Mouse (Mus musculus) stomach, embryonic 15.5 days (tissue): Measurements from ENCODE around the gene Rnasek. TPM values are rescaled to one million over a fixed set of nuclear protein-coding genes. Genes with fewer than 3 reads are reported as not detected.

Source experiments
- ATAC-seq: fragments of 200-750 bp; cut with Nextera tagmentation; 2 replicates; pipeline ENCODE4 v1.8.0; 2017; ENCODE audit warnings: low read depth, moderate number of reproducible peaks, moderate TSS enrichment; ENCODE audit not compliant: insufficient read depth, low FRiP score
- H3K27ac ChIP-seq: fragments of 300-500 bp; sonication (generic); 2 replicates; pipeline ENCODE4 v1.5.1; 2015; ENCODE audit warnings: mild to moderate bottlenecking, inconsistent platforms
- H3K27me3 ChIP-seq: fragments of 300-500 bp; sonication (generic); replicated peaks from 2 replicates; pipeline ENCODE4 v1.6.1; 2015; ENCODE audit warnings: inconsistent platforms
- H3K36me3 ChIP-seq: fragments of 300-500 bp; sonication (generic); 2 replicates; pipeline ENCODE4 v1.6.1; 2015; ENCODE audit warnings: inconsistent platforms
- H3K4me1 ChIP-seq: fragments of 300-500 bp; sonication (generic); 2 replicates; pipeline ENCODE4 v1.6.1; 2015; ENCODE audit warnings: inconsistent platforms
- H3K4me2 ChIP-seq: fragments of 300-500 bp; sonication (generic); 2 replicates; pipeline ENCODE4 v1.6.1; 2015; ENCODE audit warnings: mild to moderate bottlenecking, inconsistent platforms
- H3K4me3 ChIP-seq: fragments of 300-500 bp; sonication (generic); replicated peaks from 2 replicates; pipeline ENCODE4 v1.5.1; 2015; ENCODE audit warnings: inconsistent platforms
- H3K9ac ChIP-seq: fragments of 300-500 bp; sonication (generic); 2 replicates; pipeline ENCODE4 v1.6.1; 2015; ENCODE audit warnings: inconsistent platforms
- H3K9me3 ChIP-seq: fragments of 300-500 bp; sonication (generic); 2 replicates; pipeline ENCODE4 v1.6.1; 2016; ENCODE audit warnings: inconsistent platforms
- WGBS: fragments of 180-500 bp; shearing (Covaris S2); methylation state at CpG from one replicate; pipeline ENCODE4 v1.1.7; 2015; 5-methylcytosine and 5-hydroxymethylcytosine counted together
- microRNA counts: library from miRNA; unstranded; fragments of <30 nt; microRNA quantifications from one replicate; lab custom pipeline; 2016
- microRNA-seq: library from miRNA; unstranded; fragments of <30 nt; microRNA quantifications from one replicate; pipeline ENCODE4, GENCODE M21; 2016
- polyA plus RNA-seq: library from polyadenylated mRNA; unstranded; fragments of >200 nt; fragmentation: Nextera tagmentation; extraction: Ambion mirVana; gene quantifications from 2 replicates; pipeline ENCODE4 v1.2.1, GENCODE M21; 2015

Rnasek gene
- polyA plus RNA-seq, 1 experiment from 2014 or later: 222 TPM

DNA sequence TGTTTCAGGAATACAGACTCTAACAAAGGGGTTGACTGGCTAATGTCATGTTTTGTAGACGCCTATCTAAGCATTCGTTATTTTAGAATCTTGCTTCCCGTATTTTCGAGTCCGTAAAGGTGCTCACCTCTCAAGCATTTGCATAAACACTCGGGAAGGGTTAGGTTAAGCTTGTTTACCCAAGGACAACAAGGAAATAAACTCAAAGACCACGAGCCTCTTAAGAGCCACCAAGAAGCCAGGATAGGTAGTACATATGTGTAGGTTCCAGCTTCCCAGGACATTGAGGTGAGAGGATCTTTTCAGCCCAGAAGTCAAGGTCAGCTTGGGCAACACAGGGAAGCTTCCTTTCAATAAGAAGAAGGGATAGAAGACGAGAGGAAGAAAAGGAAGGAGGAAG is 40.5 kb downstream of the Rnasek start:
- Histone ChIP-seq H3K4me2 (no peak overlapping the region), H3K9ac (no peak overlapping the region), H3K27me3 (no peaks in the 10 kb centered on the region), H3K27ac (no peak overlapping the region), H3K4me1 (no peaks in the 10 kb centered on the region), H3K9me3 (no peaks in the 10 kb centered on the region), H3K4me3 (no peak overlapping the region), H3K36me3 (no peaks in the 10 kb centered on the region)
- WGBS: 71% methylated on average over 8 of the region's 8 CpGs
- no peak for ATAC-seq

DNA sequence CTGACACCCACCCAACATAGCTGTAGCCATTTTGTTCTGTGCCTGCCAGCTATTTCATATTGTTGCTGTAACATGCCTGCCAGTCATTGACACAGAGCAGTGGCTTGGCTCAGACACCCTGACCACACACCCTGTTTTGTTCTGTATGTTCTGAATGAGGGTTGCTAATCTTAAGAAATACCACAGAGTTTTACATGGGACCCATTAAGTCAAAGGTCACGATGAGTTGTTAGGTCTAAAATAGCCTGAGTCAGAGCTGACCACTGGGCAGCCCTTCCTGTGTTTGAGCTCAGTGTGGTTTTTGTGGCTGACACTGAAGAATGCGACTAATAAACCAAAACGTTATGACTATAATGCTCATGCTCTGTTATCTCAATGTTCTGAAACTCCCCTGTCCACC is 41.3 kb downstream of the Rnasek start:
- no peaks in the 10 kb centered on the region for H3K36me3 ChIP-seq
- WGBS: 79% methylated on average over 3 of the region's 3 CpGs
- ATAC-seq: no peak
- no peak overlapping the region for H3K9ac ChIP-seq
- no peak overlapping the region for H3K4me2 ChIP-seq
- H3K4me3 ChIP-seq: no peak overlapping the region
- H3K9me3 ChIP-seq: no peaks in the 10 kb centered on the region
- H3K27ac ChIP-seq: no peak overlapping the region
- H3K4me1 ChIP-seq: no peaks in the 10 kb centered on the region
- no peaks in the 10 kb centered on the region for H3K27me3 ChIP-seq

DNA sequence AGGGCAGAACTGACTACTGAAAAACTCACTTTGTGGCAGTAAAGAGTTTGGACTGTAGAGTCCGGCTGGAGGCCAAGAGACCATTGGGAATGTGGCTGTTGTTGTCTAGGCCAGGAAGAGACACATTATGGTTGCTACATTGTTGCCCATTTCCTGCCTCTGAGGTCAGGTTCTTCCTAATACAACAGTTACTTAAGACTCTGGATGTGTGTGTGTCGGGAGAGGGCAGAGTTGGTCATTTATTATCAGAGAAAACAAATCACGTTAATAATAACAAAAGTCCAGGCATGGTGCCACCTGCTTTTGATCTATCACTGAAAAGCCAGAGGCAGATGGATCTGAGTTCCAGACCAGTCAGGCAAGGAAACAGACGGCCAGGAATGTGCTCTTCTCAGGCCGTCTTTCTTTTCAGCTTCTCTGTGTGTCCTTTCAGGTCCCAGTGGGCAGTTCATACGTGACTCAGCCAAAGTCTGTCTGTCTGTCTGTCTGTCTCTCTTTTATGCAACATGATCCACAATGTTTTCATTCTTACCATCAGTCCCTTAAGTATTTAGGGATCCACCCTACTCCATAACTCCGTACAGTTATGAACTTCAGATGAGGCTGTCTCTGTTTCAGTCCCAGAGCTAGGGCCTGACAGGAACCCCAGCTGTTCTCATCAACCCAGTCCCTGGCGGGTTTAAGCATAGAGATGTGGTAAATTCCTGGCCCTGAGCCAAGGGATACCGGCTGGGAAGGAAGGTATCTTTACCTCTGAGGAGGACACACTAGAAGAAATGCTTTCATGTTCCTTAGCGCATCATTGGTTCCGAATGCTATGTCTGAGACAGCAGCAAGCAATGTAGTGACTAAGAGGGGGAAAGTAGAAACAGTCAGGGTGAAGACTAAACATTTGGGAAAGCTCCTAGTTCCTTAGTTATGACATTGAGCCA is 46.0 kb downstream of the Rnasek start:
- Histone ChIP-seq H3K27me3 (no peaks in the 10 kb centered on the region), H3K4me2 (no peak overlapping the region), H3K9ac (no peak overlapping the region), H3K9me3 (no peaks in the 10 kb centered on the region), H3K4me1 (no peaks in the 10 kb centered on the region), H3K4me3 (no peak overlapping the region), H3K27ac (no peak overlapping the region), H3K36me3 (no peaks in the 10 kb centered on the region)
- WGBS: 33% methylated on average over 11 of the region's 11 CpGs
- ATAC-seq: no peak

DNA sequence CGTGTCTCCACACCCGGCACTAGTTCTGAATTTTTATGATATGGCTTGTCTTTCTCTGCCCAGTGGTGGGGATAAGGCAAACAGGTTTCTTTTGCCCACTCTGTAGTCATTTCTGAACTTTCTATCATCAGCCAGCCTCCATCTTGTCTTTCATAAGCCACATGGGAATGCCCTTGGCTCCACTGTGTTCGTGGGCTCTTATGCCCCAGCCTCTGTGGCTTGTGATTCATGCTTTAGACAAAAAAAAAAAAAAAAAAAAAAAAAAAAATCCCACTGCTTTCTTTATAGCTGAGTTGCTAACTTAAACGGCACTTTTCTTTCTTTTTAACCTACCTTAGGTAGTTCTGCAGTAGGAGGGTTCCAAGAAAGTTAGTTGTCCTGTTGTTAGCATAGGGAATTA is 47.5 kb downstream of the Rnasek start:
- ATAC-seq: no peak

DNA sequence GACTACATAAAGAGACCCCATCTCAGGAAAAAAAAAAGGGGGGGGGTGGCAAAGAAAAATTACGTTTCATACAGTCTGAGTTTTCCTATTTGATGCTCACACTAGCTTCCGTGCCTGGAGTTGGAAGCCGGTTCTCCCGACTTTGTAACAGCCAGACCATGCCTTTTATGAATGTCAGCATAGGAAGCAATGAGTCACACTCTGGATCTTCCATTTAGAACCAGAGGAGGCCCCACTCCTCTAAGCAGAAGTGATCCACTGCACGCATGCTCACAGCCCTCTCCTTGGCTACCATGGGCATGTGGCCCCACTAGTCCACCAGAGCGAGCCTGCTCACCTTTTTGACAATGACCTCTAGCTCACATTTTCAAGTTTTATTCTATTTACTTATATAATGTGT is 48.5 kb downstream of the Rnasek start:
- H3K9me3 ChIP-seq: no peaks in the 10 kb centered on the region
- no peak for ATAC-seq

More for the DNA sequence above, 47.5 kb downstream of the Rnasek start:
- H3K27me3 ChIP-seq: no peaks in the 10 kb centered on the region
- no peaks in the 10 kb centered on the region for H3K9me3 ChIP-seq
- no peaks in the 10 kb centered on the region for H3K36me3 ChIP-seq
- H3K9ac ChIP-seq: no peak overlapping the region
- no peak overlapping the region for H3K4me3 ChIP-seq
- H3K27ac ChIP-seq: no peak overlapping the region
- 73% methylated on average over 4 of the region's 4 CpGs for WGBS
- H3K4me2 ChIP-seq: no peak overlapping the region
- H3K4me1 ChIP-seq: no peaks in the 10 kb centered on the region

DNA sequence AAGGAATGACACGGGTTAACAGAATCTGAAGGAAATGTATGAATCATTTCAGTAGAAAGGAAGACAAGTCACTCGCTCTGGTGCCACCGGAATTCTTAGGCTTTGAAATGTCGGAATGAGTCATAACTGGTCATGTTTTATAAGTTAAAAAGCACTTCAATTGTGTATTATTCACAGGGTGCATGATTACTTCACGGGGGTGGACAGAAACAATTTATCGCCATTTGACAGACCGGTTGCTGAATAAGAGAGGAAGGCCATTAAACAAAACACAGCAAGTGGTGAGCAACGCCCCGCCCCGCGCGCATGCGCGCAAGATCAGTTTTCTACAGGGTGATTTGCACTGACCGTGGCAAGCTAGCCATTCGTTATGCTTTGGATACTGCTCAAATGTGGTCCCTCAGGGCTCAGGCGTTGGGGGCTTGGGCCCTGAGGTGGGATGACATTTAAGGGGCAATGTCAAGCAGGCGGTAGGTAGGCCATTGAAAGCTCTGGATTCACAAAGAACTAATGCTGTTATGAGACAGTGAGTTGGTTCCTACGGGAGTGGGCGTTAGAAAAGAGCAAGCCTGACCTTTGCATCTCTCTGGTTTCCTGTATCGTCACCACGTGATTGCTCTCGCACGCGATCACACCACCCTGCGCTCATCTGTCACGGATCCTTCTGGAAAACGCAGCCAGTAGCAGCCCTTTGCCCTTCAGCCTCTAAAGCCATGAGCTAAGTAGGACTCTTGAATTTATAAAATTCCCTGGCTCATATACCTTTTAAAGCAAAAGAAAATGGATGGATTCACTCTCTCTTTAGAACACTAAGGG is 50.1 kb downstream of the Rnasek start:
- no peaks in the 10 kb centered on the region for H3K36me3 ChIP-seq
- no peak overlapping the region for H3K4me2 ChIP-seq
- no peaks in the 10 kb centered on the region for H3K9me3 ChIP-seq
- peak overlapping the region; percentile 6; the same call in 1 of the 2 replicates for H3K27ac ChIP-seq
- H3K4me3 ChIP-seq: no peak overlapping the region
- no peaks in the 10 kb centered on the region for H3K4me1 ChIP-seq
- no peaks in the 10 kb centered on the region for H3K27me3 ChIP-seq
- whole genome bisulfite sequencing: 79% methylated on average over 28 of the region's 28 CpGs
- ATAC-seq: no peak; the same call in 1 of the 2 replicates
- no peak overlapping the region for H3K9ac ChIP-seq

More for the DNA sequence above, 48.5 kb downstream of the Rnasek start:
- Histone ChIP-seq H3K4me3 (no peak overlapping the region), H3K4me2 (no peak overlapping the region), H3K9ac (no peak overlapping the region), H3K27ac (no peak overlapping the region), H3K27me3 (no peaks in the 10 kb centered on the region), H3K4me1 (no peaks in the 10 kb centered on the region), H3K36me3 (no peaks in the 10 kb centered on the region)
- 71% methylated on average over 6 of the region's 6 CpGs for WGBS

MicroRNAs within 50 kb of the gene (microRNA counts, 519-probe panel; counts per million panel counts)
- microRNA mmu-miR-195 (lab: Ali Mortazavi, UCI) (not detected), microRNA mmu-miR-497 (lab: Ali Mortazavi, UCI) (2,251 counts per million, percentile 38 among the panel's probes with 10 or more counts)

Small RNAs within 50 kb of the gene (microRNA-seq; reads per million reads assigned to microRNA genes)
- 532 reads per million, percentile 68 among the genes with 10 or more reads in this experiment for gene Mir195a
- not detected for gene Mir497
- not detected for gene Mir497b

Other genes starting within 250 kb of the Rnasek start
- 459 and 473 TPM in 2 replicates for gene Gabarap, start 248.7 kb downstream of the Rnasek start, polyA plus RNA-seq
- 59.4 and 61.8 TPM in 2 replicates for gene Phf23, start 244.1 kb downstream of the Rnasek start, polyA plus RNA-seq
- gene Dvl2, start 239.2 kb downstream of the Rnasek start, polyA plus RNA-seq: 31.9 and 33.9 TPM in 2 replicates
- gene Acadvl, start 224.4 kb downstream of the Rnasek start, polyA plus RNA-seq: 84.8 and 95.4 TPM in 2 replicates
- 8.2 and 9.7 TPM in 2 replicates for gene Dlg4, start 222.9 kb downstream of the Rnasek start, polyA plus RNA-seq
- gene Asgr1, start 185.8 kb downstream of the Rnasek start, polyA plus RNA-seq: 0.30 and 0.96 TPM in 2 replicates
- gene Asgr2, start 147.2 kb downstream of the Rnasek start, polyA plus RNA-seq: 0.81 and 0.85 TPM in 2 replicates
- gene Mgl2, start 109.5 kb downstream of the Rnasek start, polyA plus RNA-seq: 0.50 and 1.0 TPM in 2 replicates
- gene Clec10a, start 83.6 kb downstream of the Rnasek start, polyA plus RNA-seq: 0.93 and 1.2 TPM in 2 replicates
- gene Slc16a11, start 27.1 kb downstream of the Rnasek start, polyA plus RNA-seq: 1.4 and 2.4 TPM in 2 replicates
- gene Slc16a13, start 18.8 kb downstream of the Rnasek start, polyA plus RNA-seq: 6.9 and 9.8 TPM in 2 replicates
- 10.9 and 13.6 TPM in 2 replicates for gene Bcl6b, start 10.0 kb downstream of the Rnasek start, polyA plus RNA-seq
- 141 and 144 TPM in 2 replicates for gene 0610010K14Rik, start 1.9 kb downstream of the Rnasek start, polyA plus RNA-seq
- gene Gm21988, start within 50 bp of the Rnasek start, polyA plus RNA-seq: 8.7 and 11.0 TPM in 2 replicates
- gene Alox12, start 15.5 kb upstream of the Rnasek start, polyA plus RNA-seq: 11.7 and 12.9 TPM in 2 replicates
- 0.06 TPM in 1 of 2 replicates, not detected in the other for gene Alox12e, start 82.8 kb upstream of the Rnasek start, polyA plus RNA-seq
- 6.7 and 9.5 TPM in 2 replicates for gene Alox15, start 112.2 kb upstream of the Rnasek start, polyA plus RNA-seq
- 31.5 and 33.8 TPM in 2 replicates for gene Pelp1, start 170.2 kb upstream of the Rnasek start, polyA plus RNA-seq
- gene Arrb2, start 192.8 kb upstream of the Rnasek start, polyA plus RNA-seq: 15.0 and 19.4 TPM in 2 replicates
- gene Med11, start 212.1 kb upstream of the Rnasek start, polyA plus RNA-seq: 36.1 and 40.6 TPM in 2 replicates
- 0.73 and 0.75 TPM in 2 replicates for gene Zmynd15, start 219.6 kb upstream of the Rnasek start, polyA plus RNA-seq
- 7.3 and 8.8 TPM in 2 replicates for gene Cxcl16, start 220.1 kb upstream of the Rnasek start, polyA plus RNA-seq